Mouse (Mus musculus) heart, adult 8-10 months (tissue): Measurements from ENCODE around the gene Gpatch3. TPM values are rescaled to one million over a fixed set of nuclear protein-coding genes. Genes with fewer than 3 reads are reported as not detected.
A peak's percentile ranks its signal among the peaks of the same experiment; 100 is the strongest.

ENCODE experiments used
- DNase-seq: peaks from one replicate; pipeline ENCODE4 v3.0.0; 2022; ENCODE audit warnings: low spot score
- total RNA-seq, 4 experiments: library from RNA; stranded (reverse); gene quantifications; 2 replicates each; pipeline ENCODE4 v1.2.4; 2022

The Gpatch3 gene
- total RNA-seq, 4 experiments from 2014 or later: 3.0 to 4.6 (median 3.7) TPM

DNA sequence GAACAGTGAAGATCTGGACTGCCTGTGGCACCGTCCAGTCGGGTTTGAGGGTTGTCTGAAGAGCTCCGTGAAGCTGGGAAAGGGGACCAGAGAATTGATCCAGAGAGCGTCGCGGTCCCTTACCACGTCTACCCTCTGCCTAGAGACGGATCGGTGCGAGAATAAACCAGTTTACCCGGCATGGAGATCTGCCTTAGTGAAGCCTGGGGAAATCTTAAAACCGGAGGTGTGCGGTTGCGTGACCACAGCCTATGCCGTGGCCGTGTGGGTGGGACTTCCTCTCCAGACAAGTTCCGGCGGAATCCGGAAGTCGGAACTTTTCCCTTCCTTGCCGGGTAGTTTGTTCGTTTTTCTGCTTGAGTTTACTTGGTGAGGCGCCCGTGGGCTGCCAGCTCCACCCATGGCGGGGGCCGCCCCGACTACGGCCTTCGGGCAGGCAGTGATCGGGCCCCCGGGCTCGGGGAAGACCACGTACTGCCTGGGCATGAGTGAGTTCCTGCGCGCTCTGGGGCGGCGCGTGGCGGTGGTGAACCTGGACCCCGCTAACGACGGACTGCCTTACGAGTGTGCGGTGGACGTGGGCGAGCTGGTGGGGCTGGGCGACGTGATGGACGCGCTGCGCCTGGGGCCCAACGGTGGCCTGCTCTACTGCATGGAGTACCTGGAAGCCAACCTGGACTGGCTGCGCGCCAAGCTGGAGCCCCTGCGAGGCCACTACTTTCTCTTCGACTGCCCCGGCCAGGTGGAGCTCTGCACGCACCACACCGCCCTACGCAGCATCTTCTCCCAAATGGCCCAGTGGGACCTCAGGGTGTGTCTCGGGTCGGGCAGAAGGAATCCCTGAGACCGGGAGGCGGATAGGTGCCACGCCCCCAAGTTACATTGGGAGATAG lies 9.8 kb downstream of the Gpatch3 start, which contains the start of gene Gpn2:
TSS of gene Gpn2 (plus strand) at position 304 of the 893 bp plus-strand sequence.
- peak; percentile 89 for DNase-seq

DNA sequence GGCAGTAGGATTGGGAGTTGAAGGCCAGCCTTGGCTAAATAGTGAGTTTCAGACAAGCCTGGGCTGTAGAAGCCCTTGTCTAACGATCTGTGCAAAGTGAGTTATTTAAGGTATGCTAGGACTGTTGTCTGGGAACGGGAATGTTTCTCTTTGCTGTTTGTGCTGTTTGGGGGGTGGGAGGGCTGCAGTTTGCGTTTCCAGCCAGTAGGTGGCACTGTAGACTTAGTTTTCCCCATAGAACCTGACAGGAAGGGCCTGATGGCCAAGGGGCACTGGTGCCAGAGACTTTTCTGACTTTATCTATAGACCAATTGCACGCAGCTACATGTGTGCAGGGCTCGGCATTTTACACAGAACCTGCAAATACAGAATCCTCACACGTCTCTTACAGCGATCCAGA lies 18.0 kb downstream of the Gpatch3 start:
- DNase-seq: peak; percentile 58

DNA sequence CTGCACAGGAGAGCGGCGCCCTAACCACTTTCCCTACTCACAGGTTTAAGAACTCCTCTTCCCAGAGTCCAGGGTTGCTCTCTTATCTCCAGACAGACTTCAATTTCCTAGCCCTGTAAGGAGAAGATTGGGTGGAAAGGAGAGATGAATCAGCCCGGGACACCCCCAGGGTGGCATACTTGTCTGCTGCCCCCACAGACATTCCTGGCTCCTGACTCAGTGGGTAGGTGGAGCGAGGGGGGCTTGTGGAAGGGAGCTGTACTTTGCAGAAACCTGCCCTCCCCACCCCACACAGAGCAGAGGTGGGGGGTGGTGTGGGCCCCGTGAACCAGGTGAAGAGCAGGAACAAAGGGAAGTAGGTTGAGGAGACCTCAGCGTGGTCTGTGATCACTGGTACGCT lies 21.0 kb downstream of the Gpatch3 start:
- no peak for DNase-seq

DNA sequence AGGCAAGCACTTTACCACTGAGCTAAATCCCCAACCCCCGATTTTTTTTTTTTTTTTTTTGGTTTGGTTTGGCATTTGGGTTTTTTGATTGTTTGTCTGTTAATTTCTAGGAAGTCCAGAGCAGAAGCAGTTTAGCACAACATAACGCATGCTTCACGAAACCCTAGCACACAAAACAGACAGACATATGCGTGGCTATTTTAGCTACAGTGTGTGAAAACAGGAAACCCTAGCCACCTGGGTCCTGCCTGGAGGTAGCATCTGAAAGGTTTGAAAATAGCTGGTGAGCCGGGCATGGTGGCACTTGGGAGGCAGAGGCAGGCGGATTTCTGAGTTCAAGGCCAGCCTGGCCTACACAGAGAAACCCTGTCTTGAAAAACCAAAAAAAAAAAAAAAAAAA lies 21.5 kb downstream of the Gpatch3 start:
- no peak for DNase-seq

DNA sequence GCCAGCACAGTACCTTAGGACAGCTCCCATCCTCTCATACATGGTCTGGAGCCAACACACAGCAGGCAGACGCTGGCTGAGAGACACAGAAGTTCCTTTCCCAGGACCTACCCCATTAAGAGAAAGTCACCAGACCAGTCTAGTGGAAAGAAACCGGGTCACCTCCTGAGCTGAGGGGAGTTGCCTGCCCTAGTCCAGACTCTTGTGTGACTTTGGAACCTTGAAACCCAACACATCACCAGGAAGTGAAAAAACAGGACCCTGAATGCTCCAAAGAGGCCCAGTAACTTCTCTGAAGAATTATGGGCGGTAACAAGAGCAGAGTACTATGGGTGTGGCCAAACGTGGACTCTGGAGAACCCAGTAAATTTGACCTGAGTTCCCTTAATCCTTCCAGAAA lies 24.1 kb downstream of the Gpatch3 start:
- no peak for DNase-seq

DNA sequence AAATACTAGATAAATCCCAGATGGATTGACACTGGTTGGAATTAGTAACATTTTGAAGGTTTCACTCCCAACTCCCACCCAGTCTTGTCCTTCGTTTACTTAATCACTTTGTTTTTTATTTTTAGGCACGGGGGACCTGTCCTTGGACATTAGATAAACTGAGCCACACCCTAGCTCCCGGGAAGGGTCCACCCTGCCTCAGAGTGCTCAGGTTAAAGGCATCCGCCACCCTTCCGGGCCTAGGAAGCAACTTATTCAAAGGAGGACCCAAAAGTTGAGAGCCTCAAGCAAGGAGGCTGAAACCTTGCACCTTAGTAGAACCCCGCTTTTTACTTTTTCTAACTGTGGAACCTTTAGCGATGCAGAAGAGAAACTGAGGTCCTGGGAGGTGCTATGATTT lies 24.6 kb downstream of the Gpatch3 start:
- no peak for DNase-seq

DNA sequence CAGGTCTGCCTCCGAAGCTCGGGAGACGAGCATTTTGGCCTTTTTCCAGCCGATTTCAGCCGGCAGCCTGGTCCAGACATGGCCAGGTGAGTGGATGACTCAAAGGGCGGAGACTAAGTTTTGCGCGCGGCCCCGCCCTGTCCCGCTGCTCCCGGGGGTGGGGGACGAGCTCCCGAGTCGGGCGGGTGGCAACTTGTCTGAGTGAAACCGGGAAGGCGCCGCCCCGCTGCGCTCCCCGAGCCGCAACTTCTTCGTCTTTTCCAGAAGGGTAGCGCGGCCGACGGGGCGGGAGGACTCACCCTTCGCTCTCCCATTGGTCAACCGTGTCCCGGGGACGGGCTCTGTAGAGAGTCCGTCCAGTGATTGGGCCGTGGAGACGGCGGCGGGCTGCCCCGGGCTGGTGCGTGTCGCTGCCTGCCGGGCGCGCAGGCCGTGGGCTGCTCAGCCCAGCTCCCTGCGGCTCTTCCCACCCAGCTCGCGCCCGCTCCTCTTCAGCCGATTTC lies 25.1 kb downstream of the Gpatch3 start:
- DNase-seq: peak; percentile 91

DNA sequence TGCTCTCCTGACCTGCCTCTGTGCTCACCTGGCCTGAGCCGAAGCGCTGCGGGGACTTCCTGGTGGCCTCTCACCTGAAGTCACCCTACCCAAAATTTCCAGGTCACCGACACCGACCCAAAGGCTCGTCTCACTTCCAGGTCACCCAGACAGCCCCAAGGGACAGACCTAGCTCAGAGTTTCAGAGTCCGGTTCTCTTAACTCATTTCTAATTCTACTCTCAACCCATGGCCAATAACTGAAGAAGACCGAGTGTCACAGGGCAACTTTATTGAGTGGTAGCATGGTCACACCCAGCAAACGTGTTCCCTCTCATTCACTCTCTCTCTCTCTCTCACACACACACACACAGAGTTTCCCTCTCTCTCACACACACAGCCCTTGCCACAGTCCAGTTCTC lies 25.8 kb downstream of the Gpatch3 start:
- no peak for DNase-seq

DNA sequence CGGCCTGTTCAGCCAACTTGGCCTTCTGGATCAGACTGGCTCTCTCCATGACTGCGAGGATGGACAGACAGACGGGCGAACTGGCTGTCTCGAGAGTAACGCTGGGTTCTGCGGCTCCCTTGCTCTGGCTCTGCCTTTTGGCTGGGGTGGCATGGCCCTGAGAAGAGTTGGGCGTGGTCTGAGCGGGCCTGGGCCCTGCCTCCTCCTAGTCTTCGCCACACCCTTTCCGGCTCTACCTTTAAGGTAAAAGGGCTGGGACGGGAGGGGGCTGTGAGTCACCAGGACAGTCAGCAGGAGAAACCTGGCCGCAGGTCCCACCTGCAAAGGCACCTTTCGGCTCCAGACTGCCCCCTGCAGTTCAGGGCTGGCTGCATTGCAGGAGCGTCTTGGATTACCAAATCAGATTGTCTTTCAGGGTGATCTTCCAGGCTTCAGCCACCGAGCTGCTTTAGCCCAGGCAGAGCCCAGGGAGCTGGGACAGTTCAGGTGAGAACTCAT lies 27.2 kb downstream of the Gpatch3 start, which contains the start of gene Sfn:
TSS of gene Sfn (minus strand) at position 448 of the 498 bp plus-strand sequence.
- DNase-seq: no peak

DNA sequence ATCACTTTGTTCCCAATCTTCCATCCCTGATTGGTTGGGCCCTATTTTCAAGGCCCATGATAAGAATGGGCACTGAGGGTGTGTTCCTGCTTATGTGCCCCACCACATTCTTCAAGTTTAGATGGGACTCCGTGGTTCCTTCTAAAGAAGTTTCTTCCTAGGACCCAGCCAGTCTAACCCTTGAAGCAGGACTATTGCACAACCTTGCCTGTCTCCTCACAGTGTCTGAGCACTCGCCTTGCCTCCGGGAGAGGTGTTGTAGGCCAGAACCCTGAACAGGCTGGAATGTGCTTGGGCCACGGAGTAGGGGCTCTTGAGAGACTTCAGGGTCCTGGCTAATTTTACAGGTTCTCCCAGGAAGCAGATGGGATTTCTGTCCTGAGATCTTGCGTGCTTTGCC lies 28.5 kb downstream of the Gpatch3 start:
- no peak for DNase-seq

DNA sequence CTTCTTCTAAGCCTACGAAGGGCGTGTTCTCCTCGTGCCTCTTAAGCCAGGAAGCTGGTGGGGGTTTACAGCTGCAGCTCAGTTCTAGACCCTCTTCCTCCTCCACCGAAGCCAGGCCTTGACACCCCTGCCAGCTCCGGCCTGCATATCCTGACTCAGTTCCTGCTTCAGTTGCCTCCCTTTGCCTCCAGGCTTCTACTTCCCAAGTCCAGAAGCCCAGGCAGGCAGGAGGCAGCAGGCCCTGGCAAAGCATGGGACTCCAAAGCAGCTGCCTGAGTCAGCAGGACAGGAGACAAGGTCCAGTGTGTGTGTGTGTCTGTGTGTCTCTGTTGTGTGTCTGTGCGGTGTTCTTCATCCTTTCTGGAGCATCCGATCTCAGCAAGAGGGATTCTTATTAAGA lies 29.6 kb downstream of the Gpatch3 start:
- no peak for DNase-seq

DNA sequence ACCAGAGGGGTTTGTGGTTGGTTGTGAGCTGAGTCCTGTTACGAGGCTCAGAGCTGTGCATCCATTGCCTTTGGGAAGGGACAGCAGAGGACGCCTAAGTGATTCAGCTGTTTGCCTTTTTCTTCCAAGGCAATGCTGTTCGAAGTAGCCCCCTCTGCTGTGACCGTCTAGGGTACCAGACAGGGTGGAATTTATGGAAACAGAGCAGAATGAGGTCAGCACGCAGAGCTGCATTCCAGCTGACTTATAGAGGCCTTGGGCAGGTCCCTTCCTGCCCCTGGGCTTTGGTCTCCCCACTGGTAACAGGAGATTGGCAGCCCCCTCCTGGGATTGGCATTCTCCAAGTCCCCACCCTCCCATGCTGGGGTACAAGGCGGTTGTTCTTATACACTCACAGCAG lies 30.3 kb downstream of the Gpatch3 start:
- no peak for DNase-seq

DNA sequence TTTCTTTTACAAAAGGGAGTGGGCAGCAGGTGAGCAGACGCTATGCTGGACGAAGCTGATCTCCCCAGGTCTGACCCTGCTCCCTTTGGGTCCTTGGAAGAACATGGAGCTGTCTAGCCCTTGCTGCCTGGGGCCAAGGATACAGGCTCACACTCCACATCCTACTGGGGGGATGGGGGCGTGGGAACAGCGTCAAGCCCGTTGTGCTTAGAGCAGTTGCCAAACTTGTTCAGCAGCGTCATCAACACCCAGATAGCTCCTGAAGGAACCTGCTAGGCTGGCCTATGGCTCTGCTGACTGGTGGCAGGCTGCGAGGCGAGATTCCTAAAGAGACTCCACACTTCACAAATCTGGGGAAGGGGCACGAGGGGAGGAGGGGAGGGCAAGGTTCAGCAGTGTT lies 30.8 kb downstream of the Gpatch3 start:
- DNase-seq: no peak

DNA sequence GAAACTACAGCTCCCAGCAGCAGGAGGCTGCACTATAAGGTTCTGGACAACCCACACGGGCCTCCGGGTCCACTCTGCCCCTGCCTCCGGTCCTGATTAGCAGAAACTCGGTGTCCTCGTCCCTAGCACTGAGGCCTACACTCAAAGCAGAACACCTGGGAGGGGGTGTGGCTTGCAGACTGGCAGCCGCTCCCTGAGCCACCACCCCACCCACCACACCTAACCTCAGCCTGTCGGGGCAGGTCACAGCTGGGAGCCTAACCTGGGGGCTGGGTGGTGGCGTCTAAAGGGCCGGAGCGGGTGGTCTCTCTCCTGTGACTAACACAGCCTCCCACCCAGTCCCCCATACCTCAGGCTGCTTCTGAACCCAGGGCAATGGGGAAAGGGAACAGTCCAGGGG lies 32.7 kb downstream of the Gpatch3 start:
- no peak for DNase-seq

DNA sequence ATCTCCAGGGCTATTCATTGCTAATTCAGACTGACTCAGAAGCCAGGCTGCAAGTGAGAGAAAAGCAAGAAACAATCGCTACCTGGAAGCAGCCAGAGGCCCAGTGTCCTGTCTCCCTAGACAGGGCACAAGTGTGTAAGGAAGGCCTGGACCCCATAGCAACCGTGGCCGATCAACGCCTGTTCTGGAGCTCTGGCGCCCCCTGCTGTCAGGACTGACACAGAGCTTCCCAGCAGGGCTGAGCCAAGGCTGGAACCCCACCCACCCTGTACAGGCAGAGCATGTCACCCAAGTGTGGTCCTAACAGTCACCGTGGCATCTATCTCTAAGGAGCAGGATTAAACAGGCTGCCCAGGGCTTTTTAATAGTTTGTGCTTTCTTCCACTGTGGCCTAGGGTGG lies 35.2 kb downstream of the Gpatch3 start:
- peak; percentile 75 for DNase-seq

DNA sequence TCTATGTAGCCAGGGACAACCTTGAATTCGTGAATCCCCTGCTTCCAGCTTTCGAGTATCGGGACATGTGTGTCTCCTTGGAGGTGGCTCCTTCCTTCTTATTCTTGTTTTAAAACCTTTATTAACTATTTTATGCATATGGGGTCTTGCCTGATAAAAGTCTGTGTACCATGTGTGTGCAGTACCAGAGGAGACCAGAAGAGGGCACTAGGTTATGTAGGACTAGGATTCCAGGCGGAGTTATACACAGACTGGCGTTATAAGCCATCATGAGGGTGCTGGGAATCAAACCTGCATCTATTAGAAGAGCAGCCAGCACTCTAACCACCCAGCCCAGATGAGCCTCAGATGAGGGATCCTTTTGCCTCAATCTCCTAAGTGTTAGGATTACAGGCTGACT lies 37.3 kb downstream of the Gpatch3 start:
- DNase-seq: no peak

DNA sequence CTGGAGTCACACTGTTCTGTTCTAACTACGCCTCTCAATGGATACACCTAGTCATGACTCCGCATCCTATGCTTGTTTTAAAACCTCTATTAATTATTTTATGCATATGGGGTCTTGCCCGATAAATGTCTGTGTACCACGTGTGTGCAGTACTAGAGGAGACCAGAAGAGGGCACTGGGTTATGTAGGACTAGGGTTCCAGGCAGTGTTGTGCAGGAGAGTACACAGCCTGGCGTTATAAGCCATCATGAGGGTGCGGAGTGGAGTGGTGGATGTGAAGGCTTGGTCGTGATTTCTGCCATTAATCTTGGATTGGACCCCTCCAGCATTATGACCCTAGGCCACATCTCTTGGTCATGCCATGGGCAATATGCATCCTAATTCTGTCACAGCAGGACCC lies 37.9 kb downstream of the Gpatch3 start:
- no peak for DNase-seq

DNA sequence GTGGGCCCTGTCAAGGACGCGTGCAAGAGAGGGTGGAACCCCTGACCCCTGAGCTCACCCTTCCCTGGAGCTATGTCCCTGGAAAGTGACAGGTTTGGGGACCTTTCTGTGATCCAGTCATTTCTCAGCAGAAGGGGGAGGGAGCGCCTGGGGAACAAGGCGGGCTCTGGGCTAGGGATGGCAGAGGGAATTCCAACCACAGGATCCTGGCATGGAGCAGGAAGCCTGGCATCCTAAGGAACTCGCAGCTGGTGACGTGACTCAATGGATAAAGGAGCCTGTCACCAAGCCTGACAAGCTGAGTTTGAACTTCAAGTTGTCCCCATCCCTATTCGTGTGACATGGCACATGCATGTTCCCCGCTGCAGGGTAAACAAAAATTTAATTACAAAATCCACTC lies 38.5 kb downstream of the Gpatch3 start:
- no peak for DNase-seq

DNA sequence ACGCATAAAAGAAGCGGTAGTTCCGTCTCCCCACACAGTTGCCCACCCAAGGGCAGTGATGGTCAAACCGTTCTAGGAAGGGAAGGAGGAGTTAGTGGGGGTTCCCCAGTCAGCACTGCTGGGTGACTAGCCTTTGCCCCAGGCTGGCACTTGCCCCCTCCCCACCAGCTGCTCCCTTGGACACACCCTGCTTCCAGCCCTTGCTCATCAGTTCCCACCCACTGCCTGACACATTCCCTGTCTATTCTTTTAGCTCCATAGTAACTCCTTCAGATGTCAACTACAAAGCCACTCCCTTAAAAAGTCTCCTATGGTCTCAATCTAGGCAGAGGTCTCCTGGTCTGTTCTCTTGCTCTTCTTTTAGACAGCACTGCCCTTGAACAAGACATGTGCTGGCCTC lies 39.3 kb downstream of the Gpatch3 start:
- DNase-seq: no peak

DNA sequence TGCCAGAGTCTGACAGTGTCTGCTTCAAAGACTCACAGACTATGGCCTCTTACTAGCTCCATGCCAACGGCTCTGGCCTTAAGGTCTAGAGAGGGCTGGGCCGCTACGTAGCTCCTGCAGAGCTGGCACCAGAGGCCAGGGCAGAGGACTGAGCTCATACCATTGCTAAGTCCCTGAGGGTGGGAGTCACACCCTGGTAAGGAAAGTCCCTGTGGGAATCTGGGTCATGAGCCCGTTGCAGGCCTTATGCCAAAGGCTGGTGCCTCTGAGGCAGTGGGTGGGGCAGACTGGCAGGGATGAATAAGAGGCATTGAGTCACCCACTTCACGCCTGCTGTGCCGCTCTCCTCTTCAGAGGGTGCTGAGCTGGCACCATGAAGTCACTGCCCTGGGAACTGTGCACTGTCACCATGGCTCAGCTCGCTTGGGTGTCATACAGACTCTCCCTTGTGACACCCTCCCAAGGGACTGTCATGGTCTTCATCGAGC lies 39.8 kb downstream of the Gpatch3 start:
- DNase-seq: no peak

DNA sequence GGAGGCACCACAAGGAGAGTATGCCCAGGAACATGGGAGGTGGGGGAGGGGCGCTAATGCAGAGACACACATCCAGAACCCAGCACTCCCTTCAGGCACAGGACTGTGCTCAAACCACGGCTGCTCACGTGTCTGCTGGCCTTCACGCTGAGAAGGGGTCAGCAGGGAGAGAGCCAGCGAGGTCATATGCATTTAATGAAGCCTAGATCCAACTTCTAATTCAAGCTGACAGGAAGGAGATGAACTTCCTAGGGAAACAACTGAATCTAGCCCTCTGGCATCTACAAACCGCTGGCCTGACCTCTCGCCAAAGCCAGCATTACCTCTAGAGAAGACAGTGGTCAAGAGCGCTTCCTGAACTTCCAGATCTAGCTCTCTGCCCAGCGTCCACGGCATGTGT lies 40.9 kb downstream of the Gpatch3 start:
- DNase-seq: no peak

DNA sequence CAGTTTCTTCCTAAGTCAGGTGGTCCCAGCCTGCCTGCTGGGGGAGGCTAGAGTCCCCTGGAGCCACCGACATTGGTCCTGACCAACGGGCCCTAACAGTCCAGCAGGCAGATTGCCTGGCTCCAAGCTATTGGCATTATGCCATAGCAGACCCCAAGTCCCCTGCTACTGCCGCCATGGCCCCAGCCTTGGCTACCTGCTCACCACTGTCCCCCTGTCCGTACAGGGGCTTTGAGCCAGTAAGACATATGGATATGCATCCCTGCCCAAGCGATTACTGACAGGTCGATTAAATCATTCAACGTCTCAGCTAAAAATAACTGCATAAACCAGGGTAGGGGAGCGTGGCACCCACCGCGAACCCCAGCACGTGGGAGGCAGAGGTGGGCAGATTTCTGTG lies 43.4 kb downstream of the Gpatch3 start:
- no peak for DNase-seq
